Mouse (Mus musculus) CD8-positive naive resting alpha-beta T cell, adult 57 days (primary cell): ENCODE results near the gene Sh2b1. TPM values are rescaled to one million over a fixed set of nuclear protein-coding genes. Genes with fewer than 3 reads are reported as not detected.

Experiments
- total RNA-seq: library from RNA; stranded (reverse); gene quantifications from one replicate; pipeline ENCODE4 v1.2.4, GENCODE M21; 2023

The Sh2b1 gene
- 93.6 TPM for total RNA-seq

DNA sequence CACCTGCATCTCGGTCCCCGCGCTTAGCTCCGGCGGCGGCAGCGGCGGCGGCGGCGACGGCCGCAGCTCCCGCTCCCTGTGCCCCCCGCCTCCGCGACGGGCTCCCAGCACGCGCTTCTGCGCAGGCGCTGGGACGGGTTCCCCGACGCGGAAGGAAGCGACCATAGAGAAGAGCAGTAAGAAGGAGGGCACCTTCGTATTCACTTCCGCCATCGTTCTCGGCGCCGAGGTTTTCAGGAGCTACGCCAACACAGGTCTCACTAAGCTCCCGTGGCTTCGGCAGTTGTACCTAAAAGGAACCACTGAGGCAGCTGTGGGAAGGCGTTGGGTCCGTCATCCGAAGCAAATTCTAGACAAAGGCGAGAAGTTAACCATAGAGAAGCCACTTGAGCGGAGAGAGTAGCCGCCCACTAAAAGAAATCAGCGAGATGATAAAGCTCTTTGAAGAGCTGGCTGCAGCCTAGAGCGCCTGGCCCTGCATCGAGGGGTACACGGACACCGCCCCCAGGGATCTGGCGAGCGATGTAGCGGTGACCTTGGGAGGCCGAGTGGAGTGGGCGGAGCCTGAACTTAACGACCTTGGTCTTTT lies at the start of gene Sh2b1:
Sh2b1 (minus strand) TSS at position 432 of the 589 bp plus-strand sequence.

GRCm38 (mm10) chr7:126503273-126503878 lies 28.2 kb upstream of the Sh2b1 start, which contains the start of gene Atxn2l:
Gene Atxn2l (minus strand): TSS chr7:126503437.

GRCm38 (mm10) chr7:126487052-126487483 lies 11.8 kb upstream of the Sh2b1 start, which contains the start of gene Tufm:
Gene Tufm (plus strand): TSS chr7:126487361.

GRCm38 (mm10) chr7:126463004-126463403 lies 12.2 kb downstream of the Sh2b1 start, which contains the start of gene Atp2a1:
Gene Atp2a1 (minus strand): TSS chr7:126463108.

GRCm38 (mm10) chr7:126428631-126429502 lies 46.4 kb downstream of the Sh2b1 start, which contains the start of gene Rabep2:
Gene Rabep2 (plus strand): TSS chr7:126428759.

Other genes starting within 250 kb of the Sh2b1 start
- 59.1 TPM for gene Sbk1, start 202.8 kb downstream of the Sh2b1 start, total RNA-seq
- 568 TPM for gene Lat, start 105.9 kb downstream of the Sh2b1 start, total RNA-seq
- 86.1 TPM for gene Spns1, start 98.0 kb downstream of the Sh2b1 start, total RNA-seq
- gene Nfatc2ip, start 78.7 kb downstream of the Sh2b1 start, total RNA-seq, result 22.8 TPM
- 78.2 TPM for gene Cd19, start 60.5 kb downstream of the Sh2b1 start, total RNA-seq
- 36.5 TPM for gene Rabep2, start 46.7 kb downstream of the Sh2b1 start, total RNA-seq
- 1.3 TPM for gene Atp2a1, start 12.3 kb downstream of the Sh2b1 start, total RNA-seq
- gene Tufm, start 11.9 kb upstream of the Sh2b1 start, total RNA-seq, result 43.1 TPM
- gene Atxn2l, start 28.0 kb upstream of the Sh2b1 start, total RNA-seq, result 201 TPM
- gene Eif3c, start 91.0 kb upstream of the Sh2b1 start, total RNA-seq, result 132 TPM
- gene Apobr, start 109.5 kb upstream of the Sh2b1 start, total RNA-seq, result 3.3 TPM
- gene Cln3, start 110.4 kb upstream of the Sh2b1 start, total RNA-seq, result 99.4 TPM
- not detected for gene Il27, start 119.5 kb upstream of the Sh2b1 start, total RNA-seq
- gene Nupr1, start 155.4 kb upstream of the Sh2b1 start, total RNA-seq, result not detected
- gene Sgf29, start 173.9 kb upstream of the Sh2b1 start, total RNA-seq, result 56.0 TPM
- gene Sult1a1, start 201.0 kb upstream of the Sh2b1 start, total RNA-seq, result not detected
- gene Bola2, start 220.0 kb upstream of the Sh2b1 start, total RNA-seq, result 174 TPM
- gene Slx1b, start 220.4 kb upstream of the Sh2b1 start, total RNA-seq, result 7.5 TPM
- 1,247 TPM for gene Coro1a, start 232.4 kb upstream of the Sh2b1 start, total RNA-seq